Mouse (Mus musculus) activated CD4-positive, CD25-positive, alpha-beta regulatory T cell, adult 4 months (primary cell): ENCODE data around the gene Lsm3. TPM values are rescaled to one million over a fixed set of nuclear protein-coding genes. Genes with fewer than 3 reads are reported as not detected.

Source experiments
- ATAC-seq: one replicate; pipeline ENCODE4 v1.8.0; 2017
- polyA plus RNA-seq, 2 experiments: library from polyadenylated mRNA; unstranded; fragments of 100-300 nt; shearing (Covaris generic); gene quantifications; one replicate each; pipeline ENCODE4 v1.2.1; 2017

The Lsm3 gene
- polyA plus RNA-seq, 2 experiments from 2014 or later = 144 to 175 TPM

GRCm38 (mm10) chr6:91514135-91514534, 1.6 kb upstream of the Lsm3 start:
- ATAC-seq = no peak

GRCm38 (mm10) chr6:91514737-91515362, 878 bp upstream of the Lsm3 start:
- ATAC-seq = peak; percentile 9

- ATAC-seq = no peak
Measured at GRCm38 (mm10) chr6:91518454-91519020, 2.8 kb downstream of the Lsm3 start.

- no peak for ATAC-seq
Measured at GRCm38 (mm10) chr6:91522816-91523215, 7.1 kb downstream of the Lsm3 start.

GRCm38 (mm10) chr6:91525544-91525943, 9.8 kb downstream of the Lsm3 start:
- ATAC-seq = no peak

GRCm38 (mm10) chr6:91527227-91527860, 11.6 kb downstream of the Lsm3 start:
- ATAC-seq = no peak

- ATAC-seq = no peak
Measured at GRCm38 (mm10) chr6:91528265-91528664, 12.5 kb downstream of the Lsm3 start.

GRCm38 (mm10) chr6:91530673-91531072, 14.9 kb downstream of the Lsm3 start:
- ATAC-seq = no peak

- no peak for ATAC-seq
Measured at GRCm38 (mm10) chr6:91531276-91531675, 15.5 kb downstream of the Lsm3 start.

GRCm38 (mm10) chr6:91532661-91533060, 16.9 kb downstream of the Lsm3 start:
- ATAC-seq = no peak

GRCm38 (mm10) chr6:91533359-91533758, 17.6 kb downstream of the Lsm3 start:
- no peak for ATAC-seq

- ATAC-seq = no peak
Measured at GRCm38 (mm10) chr6:91533771-91534170, 18.0 kb downstream of the Lsm3 start.

- ATAC-seq = no peak
Measured at GRCm38 (mm10) chr6:91534268-91534667, 18.5 kb downstream of the Lsm3 start.

GRCm38 (mm10) chr6:91535231-91535630, 19.5 kb downstream of the Lsm3 start:
- ATAC-seq = no peak

GRCm38 (mm10) chr6:91536047-91536765, 20.5 kb downstream of the Lsm3 start:
- ATAC-seq = no peak

- no peak for ATAC-seq
Measured at GRCm38 (mm10) chr6:91541276-91541675, 25.5 kb downstream of the Lsm3 start.

GRCm38 (mm10) chr6:91543056-91543455, 27.3 kb downstream of the Lsm3 start:
- ATAC-seq = no peak

- ATAC-seq = no peak
Measured at GRCm38 (mm10) chr6:91546241-91546884, 30.6 kb downstream of the Lsm3 start.

- ATAC-seq = no peak
Measured at GRCm38 (mm10) chr6:91547313-91547712, 31.6 kb downstream of the Lsm3 start.

GRCm38 (mm10) chr6:91549621-91550020, 33.9 kb downstream of the Lsm3 start:
- ATAC-seq = no peak

GRCm38 (mm10) chr6:91551671-91552070, 35.9 kb downstream of the Lsm3 start:
- no peak for ATAC-seq

- no peak for ATAC-seq
Measured at GRCm38 (mm10) chr6:91552693-91553092, 37.0 kb downstream of the Lsm3 start.

- ATAC-seq = no peak
Measured at GRCm38 (mm10) chr6:91558565-91558964, 42.8 kb downstream of the Lsm3 start.
